Mouse (Mus musculus) thymus, adult 2 months (tissue): ENCODE measurements around the gene Cbll1.

Source experiments
- CTCF ChIP-seq: fragments of 200-500 bp; IDR thresholded peaks from 2 replicates; pipeline ENCODE4 v1.5.1; 2012; ENCODE audit warnings: mild to moderate bottlenecking, control low read depth, low read length, moderate library complexity, borderline replicate concordance; ENCODE audit not compliant: control insufficient read depth, poor library complexity, insufficient read depth; ENCODE audit errors: extremely low read depth
- POLR2A ChIP-seq: fragments of 200-500 bp; IDR thresholded peaks from 2 replicates; pipeline ENCODE4 v1.6.1; 2012; ENCODE audit warnings: mild to moderate bottlenecking, low read length, control low read depth, moderate library complexity; ENCODE audit not compliant: control insufficient read depth, poor library complexity, insufficient read depth; ENCODE audit errors: extremely low read depth

GRCm38 (mm10) chr12:31534060-31534843 lies 34.8 kb upstream of the Cbll1 start:
- TF ChIP-seq CTCF: no peak
- TF ChIP-seq POLR2A: no peak
